Mouse (Mus musculus) heart, postnatal 14 days (tissue): ENCODE measurements around the gene Cnn2. TPM values are rescaled to one million over a fixed set of nuclear protein-coding genes. Genes with fewer than 3 reads are reported as not detected.
A peak's percentile ranks its signal among the peaks of the same experiment; 100 is the strongest.

Source experiments
- DNase-seq, 2 experiments: peaks; one replicate each; pipeline ENCODE4 v3.0.0; 2021 to 2022
- intact Hi-C: fragments of 180-260 bp; cut with DNase I; formaldehyde crosslinking; loops from one replicate; pipeline ENCODE4 v1.15.1; 2025
- total RNA-seq, 2 experiments: library from RNA; stranded (reverse); gene quantifications; 2 replicates each; pipeline ENCODE4 v1.2.3; 2021

Cnn2 gene
- total RNA-seq, 2 experiments from 2014 or later: 36.2 to 45.9 TPM

- intact Hi-C loops: loop anchor here (2.0 to 5.0 kb wide), 3 partner anchors 65 to 154 kb away; partner anchors contain the start of genes Cbarp and Stk11
- peak; percentile 89 to 94 for DNase-seq
Observed at GRCm38 (mm10) chr10:79986963-79987362, 1.4 kb upstream of the Cnn2 start.

GRCm38 (mm10) chr10:79987771-79988505, 446 bp upstream of the Cnn2 start:
- no peak for DNase-seq
- intact Hi-C loops: loop anchor here (2.0 to 5.0 kb wide), 4 partner anchors 47 to 153 kb away; partner anchors contain the start of genes Cbarp and Stk11

- DNase-seq: no peak
- intact Hi-C loops: loop anchor here (2.0 to 5.0 kb wide), 2 partner anchors 45 to 63 kb away; no protein-coding TSS in a partner anchor
Observed at GRCm38 (mm10) chr10:79989272-79989786, 945 bp downstream of the Cnn2 start.

GRCm38 (mm10) chr10:79989870-79990269, 1.5 kb downstream of the Cnn2 start:
- intact Hi-C loops: loop anchor here (2.0 to 5.0 kb wide), 2 partner anchors 45 to 62 kb away; no protein-coding TSS in a partner anchor
- DNase-seq: no peak

- intact Hi-C loops: no loop called here
- no peak for DNase-seq
Observed at GRCm38 (mm10) chr10:79991099-79991498, 2.7 kb downstream of the Cnn2 start.

DNA sequence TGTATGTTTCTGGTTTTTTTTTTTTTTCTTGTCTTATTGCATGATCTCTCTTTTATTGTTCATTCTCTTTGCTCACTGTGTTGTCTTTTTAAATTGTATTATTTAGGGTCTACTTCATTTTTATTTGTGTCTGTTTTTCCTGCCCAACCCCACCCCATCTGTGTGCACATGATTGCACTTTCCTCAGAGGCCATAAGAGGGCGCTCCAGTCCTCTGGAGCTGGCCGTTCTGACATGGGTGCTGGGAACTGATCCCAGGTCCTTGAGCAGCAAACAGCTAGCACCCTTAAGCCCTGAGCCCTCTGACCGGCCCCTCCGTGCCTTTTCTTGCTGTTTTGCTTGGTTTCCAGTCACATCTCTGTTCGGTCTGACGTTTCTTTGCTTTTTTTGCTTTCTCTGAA, 3.2 kb downstream of the Cnn2 start:
- no peak for DNase-seq
- intact Hi-C loops: no loop called here

DNA sequence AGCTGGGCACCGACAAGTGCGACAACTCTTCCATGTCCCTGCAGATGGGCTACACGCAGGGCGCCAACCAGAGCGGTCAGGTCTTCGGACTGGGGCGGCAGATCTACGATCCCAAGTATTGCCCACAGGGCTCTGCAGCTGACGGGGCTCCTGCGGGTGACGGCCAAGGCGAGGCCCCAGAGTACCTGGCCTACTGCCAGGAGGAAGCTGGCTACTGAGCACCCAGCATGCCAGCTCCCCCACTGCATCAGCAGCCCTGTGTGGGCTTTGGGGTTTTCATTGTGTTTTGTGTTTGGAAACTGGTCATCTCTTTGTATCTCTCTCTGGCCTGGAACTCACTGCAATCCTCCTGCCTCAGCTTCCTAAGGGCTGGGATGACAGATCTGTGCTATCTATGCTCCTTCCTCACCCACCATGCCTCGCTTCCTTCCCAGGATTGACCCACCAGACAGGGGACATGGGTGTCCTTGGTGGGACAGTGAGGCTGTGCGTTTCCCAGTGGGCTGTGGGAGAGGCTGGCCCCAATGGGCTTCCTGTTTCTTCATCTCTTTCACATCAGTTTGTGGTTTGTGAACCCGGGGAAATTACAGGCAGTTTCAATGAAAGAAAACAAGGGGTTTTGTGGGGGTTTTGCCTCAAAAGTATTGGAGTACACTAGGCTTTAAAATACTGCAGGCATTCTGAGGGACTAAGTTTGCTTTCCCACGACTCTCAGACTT, 6.2 kb downstream of the Cnn2 start:
- DNase-seq: peak in 1 of 2 experiments; percentile 56
- intact Hi-C loops: no loop called here

DNA sequence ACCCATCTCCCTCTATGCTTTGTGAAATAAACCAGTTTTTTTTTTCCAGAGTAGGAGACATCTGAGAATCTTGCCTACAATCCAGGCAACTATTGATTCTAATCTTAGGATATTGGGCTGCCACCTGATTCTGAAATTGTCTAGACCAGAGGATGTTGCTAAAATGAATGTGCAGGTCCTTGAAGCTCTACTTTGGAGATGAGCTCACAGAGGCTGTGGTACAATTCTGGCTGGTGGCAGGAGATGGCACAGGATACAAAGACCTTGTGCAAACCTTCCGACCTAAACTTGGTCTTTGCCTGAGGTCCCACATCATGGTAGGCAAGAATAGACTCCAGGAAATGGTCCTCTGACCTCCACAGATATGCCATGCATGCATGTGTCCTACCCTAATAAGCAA, 7.3 kb downstream of the Cnn2 start:
- DNase-seq: no peak
- intact Hi-C loops: no loop called here

DNA sequence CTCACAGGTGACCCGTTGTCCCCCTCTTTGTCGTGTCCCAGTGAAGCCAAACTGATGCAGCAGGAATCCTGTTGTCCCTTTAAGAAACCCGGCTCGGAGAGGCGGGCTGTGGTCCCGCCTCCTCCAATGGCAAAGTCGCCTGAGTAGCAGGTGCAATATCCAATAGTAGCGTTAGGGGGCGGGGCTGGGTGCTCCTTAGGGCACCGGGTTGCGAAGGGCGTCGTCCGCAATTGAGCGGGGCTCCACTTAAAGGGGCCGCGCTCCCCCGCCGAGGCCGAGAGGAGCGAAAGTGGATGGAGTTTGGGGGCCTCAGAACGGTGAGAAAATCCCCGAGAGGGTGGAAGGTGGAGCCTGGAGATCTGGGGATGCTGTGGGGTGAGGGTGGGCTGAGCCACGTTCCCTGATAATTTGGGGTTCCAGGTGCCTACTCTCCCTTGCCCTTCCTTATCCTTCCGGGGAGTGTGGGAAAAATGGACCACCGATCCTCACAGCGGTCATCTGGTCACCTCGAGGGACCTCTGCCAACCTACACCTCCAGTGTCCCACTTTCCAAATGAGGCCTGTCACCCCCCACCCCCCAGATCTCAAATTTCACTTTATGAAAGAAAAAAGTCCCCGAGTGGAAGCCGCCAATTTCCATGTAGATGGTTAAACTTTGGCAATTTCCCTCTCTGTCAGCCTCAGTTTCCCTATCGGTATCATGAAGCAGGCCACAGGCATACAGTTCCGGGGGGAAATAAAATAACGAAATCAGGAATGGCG, 8.1 kb downstream of the Cnn2 start, which contains the start of gene Abca7:
TSS of gene Abca7 (plus strand) at position 223 of the 762 bp plus-strand sequence.
- intact Hi-C loops: no loop called here
- DNase-seq: peak; percentile 98 to 100

GRCm38 (mm10) chr10:79997034-79997760, 8.8 kb downstream of the Cnn2 start:
- DNase-seq: peak; percentile 62 to 70
- intact Hi-C loops: no loop called here

DNA sequence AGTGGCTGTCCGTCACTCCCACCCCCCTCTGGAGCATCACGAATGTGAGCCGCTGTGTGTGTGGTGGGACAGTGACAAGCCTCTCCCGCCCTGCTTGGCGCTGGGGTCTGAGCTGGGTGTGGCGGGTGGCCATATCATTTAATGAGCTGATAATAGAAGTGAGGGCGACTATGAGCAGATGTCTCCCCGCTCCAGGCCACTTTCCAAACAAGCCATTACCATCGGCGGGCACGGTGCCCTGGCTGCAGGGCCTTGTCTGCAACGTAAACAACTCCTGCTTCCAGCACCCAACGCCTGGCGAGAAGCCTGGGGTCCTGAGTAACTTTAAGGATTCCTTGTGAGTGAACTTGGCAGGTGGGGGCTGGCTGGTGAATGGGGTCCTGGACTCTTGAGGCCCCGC, 9.4 kb downstream of the Cnn2 start:
- peak; percentile 55 to 60 for DNase-seq
- intact Hi-C loops: no loop called here

- no peak for DNase-seq
- intact Hi-C loops: no loop called here
Observed at GRCm38 (mm10) chr10:80001945-80002344, 13.6 kb downstream of the Cnn2 start.

- no peak for DNase-seq
- intact Hi-C loops: no loop called here
Observed at GRCm38 (mm10) chr10:80002829-80003228, 14.4 kb downstream of the Cnn2 start.

- intact Hi-C loops: no loop called here
- no peak for DNase-seq
Observed at GRCm38 (mm10) chr10:80003374-80004232, 15.2 kb downstream of the Cnn2 start.

GRCm38 (mm10) chr10:80004233-80004705, 15.9 kb downstream of the Cnn2 start:
- intact Hi-C loops: no loop called here

GRCm38 (mm10) chr10:80011740-80012139, 23.4 kb downstream of the Cnn2 start:
- no peak for DNase-seq
- intact Hi-C loops: no loop called here

More at GRCm38 (mm10) chr10:80004233-80004705, 15.9 kb downstream of the Cnn2 start:
- DNase-seq: no peak

- intact Hi-C loops: no loop called here
- DNase-seq: no peak
Observed at GRCm38 (mm10) chr10:80013609-80014008, 25.2 kb downstream of the Cnn2 start.

- DNase-seq: no peak
- intact Hi-C loops: no loop called here
Observed at GRCm38 (mm10) chr10:80014484-80015290, 26.3 kb downstream of the Cnn2 start.
